Mouse (Mus musculus) central nervous system, embryonic 14 days (tissue): ENCODE measurements around the gene Olfr1126. TPM values are rescaled to one million over a fixed set of nuclear protein-coding genes. Genes with fewer than 3 reads are reported as not detected.

Source experiments
- polyA plus RNA-seq: library from polyadenylated mRNA; depleted of rRNA; stranded (reverse); fragments of >200 nt; gene quantifications from 2 replicates; pipeline ENCODE4 v1.2.3, GENCODE M21; 2012; rRNA removed

Gene Olfr1126
- polyA plus RNA-seq: not detected in 2 replicates

GRCm38 (mm10) chr2:87453662-87454061 lies at the start of gene Olfr1126:
Gene Olfr1126, plus strand, starts transcription at chr2:87453962.

GRCm38 (mm10) chr2:87416335-87416734 lies 37.4 kb upstream of the Olfr1126 start, which contains the start of gene Olfr1123:
Gene Olfr1123, plus strand, starts transcription at chr2:87416635.

DNA sequence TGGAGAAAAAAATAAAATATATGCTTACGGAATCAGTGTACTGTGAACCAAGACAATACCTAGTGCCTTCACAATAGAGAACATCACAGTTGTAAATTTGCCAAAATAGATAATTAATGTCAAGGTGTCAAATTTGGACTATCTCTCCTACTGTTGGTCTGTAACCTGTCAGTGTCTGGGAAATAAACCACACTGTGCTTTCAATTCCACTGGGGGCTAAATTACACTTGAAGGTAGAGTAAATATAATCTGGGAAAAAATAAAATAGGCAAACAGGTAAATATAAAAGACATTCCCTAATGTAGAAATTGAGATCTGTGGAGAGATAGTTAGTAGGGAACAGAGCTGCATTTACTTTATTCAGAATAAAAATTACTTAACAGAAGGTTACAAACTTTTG lies 23.8 kb upstream of the Olfr1126 start, which contains the start of gene Olfr1124:
Gene Olfr1124 (plus strand): TSS at position 301 of the 400 bp plus-strand sequence.

GRCm38 (mm10) chr2:87496993-87497392 lies 43.2 kb downstream of the Olfr1126 start, which contains the start of gene Pramel7:
Gene Pramel7, minus strand, starts transcription at chr2:87497093.

DNA sequence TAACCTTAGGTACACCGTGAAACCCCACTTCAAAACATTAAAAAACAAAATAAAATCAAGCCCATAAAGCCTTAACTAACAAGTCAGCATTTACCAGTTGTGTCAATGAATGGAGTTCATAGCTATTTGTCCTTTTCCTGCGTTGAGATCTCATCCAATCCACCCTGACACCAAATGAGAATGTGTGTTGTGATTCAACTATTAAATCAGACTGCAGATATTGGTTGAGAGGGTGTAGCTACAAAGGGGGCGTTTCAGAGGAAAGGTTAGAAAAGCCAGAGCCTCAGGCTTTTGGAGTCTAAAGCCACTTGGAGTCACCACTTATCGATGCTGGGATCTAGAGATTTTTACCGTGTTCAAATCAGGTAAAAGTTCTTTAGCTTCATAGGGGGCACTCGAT lies 52.5 kb downstream of the Olfr1126 start, which contains the start of gene Pramel6:
Gene Pramel6 (plus strand): TSS at position 301 of the 400 bp plus-strand sequence.

Other genes with a start within 250 kb of the Olfr1126 start
- not detected in 2 replicates for gene Olfr1113, start 245.0 kb upstream of the Olfr1126 start, polyA plus RNA-seq
- not detected in 2 replicates for gene Olfr1115, start 205.9 kb upstream of the Olfr1126 start, polyA plus RNA-seq
- gene Olfr1116, start 186.4 kb upstream of the Olfr1126 start, polyA plus RNA-seq: not detected in 2 replicates
- not detected in 2 replicates for gene Olfr1118, start 146.4 kb upstream of the Olfr1126 start, polyA plus RNA-seq
- not detected in 2 replicates for gene Olfr1120, start 99.1 kb upstream of the Olfr1126 start, polyA plus RNA-seq
- not detected in 2 replicates for gene Olfr1121, start 84.1 kb upstream of the Olfr1126 start, polyA plus RNA-seq
- not detected in 2 replicates for gene Olfr1122, start 68.1 kb upstream of the Olfr1126 start, polyA plus RNA-seq
- gene Olfr1123, start 37.3 kb upstream of the Olfr1126 start, polyA plus RNA-seq: not detected in 2 replicates
- not detected in 2 replicates for gene Olfr1124, start 23.7 kb upstream of the Olfr1126 start, polyA plus RNA-seq
- gene Pramel7, start 43.1 kb downstream of the Olfr1126 start, polyA plus RNA-seq: not detected in 2 replicates
- gene Pramel6, start 52.6 kb downstream of the Olfr1126 start, polyA plus RNA-seq: not detected in 2 replicates
- gene Olfr153, start 77.8 kb downstream of the Olfr1126 start, polyA plus RNA-seq: not detected in 2 replicates
- not detected in 2 replicates for gene Olfr1128, start 91.6 kb downstream of the Olfr1126 start, polyA plus RNA-seq
- gene Olfr1129, start 119.9 kb downstream of the Olfr1126 start, polyA plus RNA-seq: not detected in 2 replicates
- not detected in 2 replicates for gene Olfr1130, start 152.2 kb downstream of the Olfr1126 start, polyA plus RNA-seq
- not detected in 2 replicates for gene Olfr1131, start 173.1 kb downstream of the Olfr1126 start, polyA plus RNA-seq
- gene Olfr1132, start 183.6 kb downstream of the Olfr1126 start, polyA plus RNA-seq: not detected in 2 replicates
- gene Olfr1133, start 193.4 kb downstream of the Olfr1126 start, polyA plus RNA-seq: not detected in 2 replicates
- gene Olfr1134, start 204.5 kb downstream of the Olfr1126 start, polyA plus RNA-seq: not detected in 2 replicates
- gene Olfr1135, start 219.7 kb downstream of the Olfr1126 start, polyA plus RNA-seq: not detected in 2 replicates
- gene Olfr1136, start 240.0 kb downstream of the Olfr1126 start, polyA plus RNA-seq: not detected in 2 replicates